Mouse (Mus musculus): ENCODE data around the gene Uba52. TPM values are rescaled to one million over a fixed set of nuclear protein-coding genes. Genes with fewer than 3 reads are reported as not detected.

Gene Uba52
- total and polyA plus RNA-seq, 2 experiments from 2014 or later: 510 to 717 TPM

- no peak overlapping the region for H3K9ac ChIP-seq (replicated peaks; ENCODE audit: low read length)
- ATAC-seq (no peak), DNase-seq (ENCODE audit: low spot score) (no peak)
- H3K27me3 ChIP-seq (ENCODE audit: insufficient read depth, low read length): no peaks in the 10 kb centered on the region
- 40% methylated on average over 1 of the region's 1 CpGs for WGBS
- H3K9me3 ChIP-seq (ENCODE audit: low read length): no peaks in the 10 kb centered on the region
- no peaks in the 10 kb centered on the region for H3K36me3 ChIP-seq (ENCODE audit: insufficient read depth, low read length)
- H3K27ac ChIP-seq: no peak overlapping the region
- no peak overlapping the region for H3K4me3 ChIP-seq (ENCODE audit: low read length)
- no peak overlapping the region for H3K4me2 ChIP-seq (ENCODE audit: low read depth, low read length)
- no peak for TF ChIP-seq CTCF (IDR thresholded peaks at IDR 0.05; ENCODE audit: low read depth)
- peaks cover 16% of the 10 kb centered on the region for H3K4me1 ChIP-seq (ENCODE audit: insufficient read depth, low read length)
Measured at GRCm38 (mm10) chr8:70552836-70553235, 42.2 kb upstream of the Uba52 start.

- peaks cover 16% of the 10 kb centered on the region for H3K4me1 ChIP-seq (ENCODE audit: insufficient read depth, low read length)
- 74% methylated on average over 3 of the region's 3 CpGs for WGBS
- no peak overlapping the region for H3K4me3 ChIP-seq (ENCODE audit: low read length)
- ATAC-seq (no peak), DNase-seq (ENCODE audit: low spot score) (no peak)
- H3K36me3 ChIP-seq (ENCODE audit: insufficient read depth, low read length): no peaks in the 10 kb centered on the region
- no peak overlapping the region for H3K4me2 ChIP-seq (ENCODE audit: low read depth, low read length)
- no peaks in the 10 kb centered on the region for H3K27me3 ChIP-seq (ENCODE audit: insufficient read depth, low read length)
- no peak overlapping the region for H3K27ac ChIP-seq
- H3K9ac ChIP-seq (replicated peaks; ENCODE audit: low read length): no peak overlapping the region
- no peaks in the 10 kb centered on the region for H3K9me3 ChIP-seq (ENCODE audit: low read length)
- TF ChIP-seq CTCF (IDR thresholded peaks at IDR 0.05; ENCODE audit: low read depth): no peak
Measured at GRCm38 (mm10) chr8:70551558-70552161, 41.1 kb upstream of the Uba52 start.

- 94% methylated on average over 10 of the region's 10 CpGs for WGBS
- H3K27ac ChIP-seq: no peak overlapping the region
- peaks cover 16% of the 10 kb centered on the region for H3K4me1 ChIP-seq (ENCODE audit: insufficient read depth, low read length)
- ATAC-seq (no peak), DNase-seq (ENCODE audit: low spot score) (no peak)
- H3K9ac ChIP-seq (replicated peaks; ENCODE audit: low read length): no peak overlapping the region
- H3K9me3 ChIP-seq (ENCODE audit: low read length): no peaks in the 10 kb centered on the region
- no peak overlapping the region for H3K4me3 ChIP-seq (ENCODE audit: low read length)
- no peak overlapping the region for H3K4me2 ChIP-seq (ENCODE audit: low read depth, low read length)
- H3K36me3 ChIP-seq (ENCODE audit: insufficient read depth, low read length): no peaks in the 10 kb centered on the region
- no peaks in the 10 kb centered on the region for H3K27me3 ChIP-seq (ENCODE audit: insufficient read depth, low read length)
- no peak for TF ChIP-seq CTCF (IDR thresholded peaks at IDR 0.05; ENCODE audit: low read depth)
Measured at GRCm38 (mm10) chr8:70549412-70550184, 39.0 kb upstream of the Uba52 start.

- Histone ChIP-seq H3K4me1 (ENCODE audit: insufficient read depth, low read length) (no peaks in the 10 kb centered on the region), H3K9ac (replicated peaks; ENCODE audit: low read length) (no peak overlapping the region), H3K4me2 (ENCODE audit: low read depth, low read length) (no peak overlapping the region), H3K36me3 (ENCODE audit: insufficient read depth, low read length) (no peaks in the 10 kb centered on the region), H3K9me3 (ENCODE audit: low read length) (no peaks in the 10 kb centered on the region), H3K4me3 (ENCODE audit: low read length) (no peak overlapping the region), H3K27me3 (ENCODE audit: insufficient read depth, low read length) (no peaks in the 10 kb centered on the region), H3K27ac (no peak overlapping the region)
- TF ChIP-seq CTCF (IDR thresholded peaks at IDR 0.05; ENCODE audit: low read depth): no peak
- DNase-seq (ENCODE audit: low spot score) (no peak), ATAC-seq (no peak)
- WGBS: 90% methylated on average over 6 of the region's 6 CpGs
Measured at GRCm38 (mm10) chr8:70547762-70548161, 37.2 kb upstream of the Uba52 start.

GRCm38 (mm10) chr8:70546412-70546811 is 35.8 kb upstream of the Uba52 start:
- Histone ChIP-seq H3K9me3 (ENCODE audit: low read length) (no peaks in the 10 kb centered on the region), H3K27me3 (ENCODE audit: insufficient read depth, low read length) (no peaks in the 10 kb centered on the region), H3K27ac (no peak overlapping the region), H3K4me1 (ENCODE audit: insufficient read depth, low read length) (no peaks in the 10 kb centered on the region), H3K36me3 (ENCODE audit: insufficient read depth, low read length) (no peaks in the 10 kb centered on the region), H3K4me2 (ENCODE audit: low read depth, low read length) (no peak overlapping the region), H3K4me3 (ENCODE audit: low read length) (no peak overlapping the region), H3K9ac (replicated peaks; ENCODE audit: low read length) (no peak overlapping the region)
- no peak for TF ChIP-seq CTCF (IDR thresholded peaks at IDR 0.05; ENCODE audit: low read depth)
- WGBS: 93% methylated on average over 4 of the region's 4 CpGs
- ATAC-seq: no peak
- no peak for DNase-seq (ENCODE audit: low spot score)

- Histone ChIP-seq H3K9ac (replicated peaks; ENCODE audit: low read length) (no peak overlapping the region), H3K27ac (no peak overlapping the region), H3K9me3 (ENCODE audit: low read length) (no peaks in the 10 kb centered on the region), H3K4me1 (ENCODE audit: insufficient read depth, low read length) (peaks cover 14% of the 10 kb centered on the region; the same call in 1 of the 2 replicates), H3K36me3 (ENCODE audit: insufficient read depth, low read length) (no peaks in the 10 kb centered on the region), H3K4me3 (ENCODE audit: low read length) (no peak overlapping the region), H3K4me2 (ENCODE audit: low read depth, low read length) (no peak overlapping the region), H3K27me3 (ENCODE audit: insufficient read depth, low read length) (no peaks in the 10 kb centered on the region)
- 72% methylated on average over 6 of the region's 6 CpGs for WGBS
- peak; percentile 47 for TF ChIP-seq CTCF (IDR thresholded peaks at IDR 0.05; ENCODE audit: low read depth)
- DNase-seq (ENCODE audit: low spot score) (peak; percentile 28), ATAC-seq (no peak)
Measured at GRCm38 (mm10) chr8:70544200-70544687, 33.6 kb upstream of the Uba52 start.

GRCm38 (mm10) chr8:70541081-70541480 is 30.5 kb upstream of the Uba52 start:
- no peaks in the 10 kb centered on the region for H3K27me3 ChIP-seq (ENCODE audit: insufficient read depth, low read length)
- WGBS: 85% methylated on average over 5 of the region's 5 CpGs
- H3K4me2 ChIP-seq (ENCODE audit: low read depth, low read length): peak overlapping the region; percentile 97
- no peak for ATAC-seq
- no peaks in the 10 kb centered on the region; the same call in 1 of the 2 replicates for H3K36me3 ChIP-seq (ENCODE audit: insufficient read depth, low read length)
- 0 out of 2 replicates have a peak, but pooled peaks have one; percentile 12 for TF ChIP-seq CTCF (IDR thresholded peaks at IDR 0.05; ENCODE audit: low read depth)
- H3K4me1 ChIP-seq (ENCODE audit: insufficient read depth, low read length): peaks cover 14% of the 10 kb centered on the region; the same call in 1 of the 2 replicates
- no peaks in the 10 kb centered on the region for H3K9me3 ChIP-seq (ENCODE audit: low read length)
- no peak overlapping the region for H3K27ac ChIP-seq
- H3K4me3 ChIP-seq (ENCODE audit: low read length): no peak overlapping the region
- DNase-seq (ENCODE audit: low spot score): no peak
- H3K9ac ChIP-seq (replicated peaks; ENCODE audit: low read length): no peak overlapping the region

Data from hindbrain, postnatal 0 days (tissue).